In genomic region chr12:86074681-86075080, GRCm38 (mm10) we compare ENCODE assay signal across 15 mouse cellular contexts. TPM values are rescaled to one million over a fixed set of nuclear protein-coding genes. Genes with fewer than 3 reads are reported as not detected.
A peak's percentile ranks its signal among the peaks of the same experiment; 100 is the strongest.
DNase-seq lines count a peak whose midpoint lies in the region; ATAC-seq and TF ChIP-seq lines count a peak whose summit lies in the region.
"Had no signal": no experiment of that assay in that cellular context is flagged by ENCODE, and none has a peak within 500 bp of the region (broad histone marks: within the 10 kb centered on the region; RNA-seq: fewer than 3 reads in every experiment).

No protein-coding gene starts in this region.

- 0 out of 2 replicates have a peak, but pooled peaks cover 6% of the 10 kb centered on the region for H3K4me1 ChIP-seq in lung, embryonic 14.5 days (ENCODE audit: insufficient read depth)
- H3K4me1 ChIP-seq in limb, embryonic 15.5 days, result peaks cover 38% of the 10 kb centered on the region
- H3K4me1 ChIP-seq in liver, postnatal 0 days (ENCODE audit: insufficient read depth), result no peaks in the 10 kb centered on the region

- 71% methylated on average over 12 of the region's 12 CpGs for WGBS in lung, embryonic 14.5 days
- 86% methylated on average over 12 of the region's 12 CpGs for WGBS in limb, embryonic 15.5 days
- 73% methylated on average over 12 of the region's 12 CpGs for WGBS in liver, postnatal 0 days (ENCODE audit: insufficient replicate concordance)

- H3K36me3 ChIP-seq in lung, embryonic 14.5 days (ENCODE audit: insufficient read depth), result no peaks in the 10 kb centered on the region; the same call in 1 of the 2 replicates
- peaks cover 32% of the 10 kb centered on the region for H3K36me3 ChIP-seq in limb, embryonic 15.5 days
- H3K36me3 ChIP-seq in liver, postnatal 0 days (replicated peaks; ENCODE audit: insufficient read depth, low read length), result no peaks in the 10 kb centered on the region
- H3K36me3 ChIP-seq: forebrain, embryonic 10.5 days had no signal

- H3K4me3 ChIP-seq in gastrocnemius, adult 2 months, result peak overlapping the region; percentile 83; the same call in 1 of the 2 replicates
- H3K4me3 ChIP-seq in lung, embryonic 14.5 days (ENCODE audit: low read depth, low read length), result 0 out of 2 replicates have a peak overlapping the region, but pooled peaks have one; percentile 4
- H3K4me3 ChIP-seq in limb, embryonic 15.5 days, result peak overlapping the region; percentile 57; the same call in 1 of the 2 replicates
- H3K4me3 ChIP-seq in liver, postnatal 0 days (ENCODE audit: low read depth, low read length), result no peak overlapping the region
- H3K4me3 ChIP-seq: forebrain, embryonic 10.5 days had no signal

- no peak for TF ChIP-seq CTCF in gastrocnemius, adult 2 months (IDR thresholded peaks at IDR 0.05)
- no peak for TF ChIP-seq CTCF in lung, embryonic 14.5 days (IDR thresholded peaks at IDR 0.05; ENCODE audit: low read depth)
- TF ChIP-seq CTCF in brain, embryonic 14.5 days (IDR thresholded peaks at IDR 0.05; ENCODE audit: borderline replicate concordance, extremely low read depth, insufficient read depth, insufficient read length), result no peak
- TF ChIP-seq CTCF in liver, postnatal 0 days (IDR thresholded peaks at IDR 0.05; ENCODE audit: low read depth), result no peak

- ATAC-seq in lung, embryonic 14.5 days (ENCODE audit: insufficient read depth), result no peak
- ATAC-seq in limb, embryonic 15.5 days (ENCODE audit: insufficient number of reproducible peaks, low FRiP score, low TSS enrichment, low read depth), result no peak
- no peak for ATAC-seq in liver, postnatal 0 days

- DNase-seq in gastrocnemius, adult 2 months, result no peak
- no peak for DNase-seq in gastrocnemius, postnatal 14 days
- DNase-seq in lung, embryonic 14.5 days, result no peak
- no peak for DNase-seq in lung, postnatal 25 days (ENCODE audit: low spot score)
- DNase-seq in brain, embryonic 14.5 days (ENCODE audit: low read depth), result peak; percentile 10
- DNase-seq in kidney, adult 8-10 months, result no peak
- DNase-seq in liver, postnatal 0 days, result no peak
- DNase-seq: adrenal gland, adult 8-10 months; lung, adult 18-20 months; midbrain, embryonic 14.5 days; thymus, postnatal 25 days had no signal

- TF ChIP-seq EP300 in liver, postnatal 0 days (IDR thresholded peaks at IDR 0.05; ENCODE audit: low read depth), result no peak

- no peaks in the 10 kb centered on the region for H3K27me3 ChIP-seq in lung, embryonic 14.5 days (ENCODE audit: insufficient read depth, low read length)
- H3K27me3 ChIP-seq in limb, embryonic 15.5 days, result no peaks in the 10 kb centered on the region
- H3K27me3 ChIP-seq in liver, postnatal 0 days (ENCODE audit: insufficient read depth, low read length), result peaks cover 11% of the 10 kb centered on the region; the same call in 1 of the 2 replicates

- no peak overlapping the region for H3K27ac ChIP-seq in gastrocnemius, adult 2 months
- no peak overlapping the region for H3K27ac ChIP-seq in lung, embryonic 14.5 days (ENCODE audit: low read depth)
- no peak overlapping the region for H3K27ac ChIP-seq in limb, embryonic 15.5 days
- H3K27ac ChIP-seq in liver, postnatal 0 days (ENCODE audit: low read depth), result no peak overlapping the region
- H3K27ac ChIP-seq: forebrain, embryonic 10.5 days; macrophage had no signal

- no peaks in the 10 kb centered on the region for H3K9me3 ChIP-seq in lung, embryonic 14.5 days (ENCODE audit: low read depth, low read length)
- no peaks in the 10 kb centered on the region for H3K9me3 ChIP-seq in limb, embryonic 15.5 days
- no peaks in the 10 kb centered on the region for H3K9me3 ChIP-seq in liver, postnatal 0 days (ENCODE audit: low read length)
- H3K9me3 ChIP-seq: forebrain, embryonic 10.5 days had no signal

- no peak overlapping the region for H3K9ac ChIP-seq in lung, embryonic 14.5 days
- H3K9ac ChIP-seq in limb, embryonic 15.5 days, result no peak overlapping the region
- H3K9ac ChIP-seq in liver, postnatal 0 days (replicated peaks), result no peak overlapping the region

- intact Hi-C loops in gastrocnemius, adult 2 months (cut with DNase I), result loop anchor here (5.0 kb wide), 1 partner anchor 207 kb away; no protein-coding TSS in a partner anchor
- intact Hi-C loops in gastrocnemius, postnatal 14 days (cut with DNase I; ENCODE audit: low total_unique reads), result loop anchor here (5.0 kb wide), 3 partner anchors 47 to 217 kb away; no protein-coding TSS in a partner anchor

- peak overlapping the region; percentile 86; the same call in 1 of the 2 replicates for H3K4me2 ChIP-seq in lung, embryonic 14.5 days
- H3K4me2 ChIP-seq in limb, embryonic 15.5 days, result 0 out of 2 replicates have a peak overlapping the region, but pooled peaks have one; percentile 5
- no peak overlapping the region for H3K4me2 ChIP-seq in liver, postnatal 0 days (ENCODE audit: low read depth, low read length)

- no peak for TF ChIP-seq POLR2A in brain, embryonic 14.5 days (IDR thresholded peaks at IDR 0.05; ENCODE audit: borderline replicate concordance, extremely low read depth, insufficient read depth, insufficient read length, poor library complexity, severe bottlenecking)

RNA-seq across cellular contexts. Expression of gene Tgfb3, which starts 4.2 kb away (rescaled TPM):
- total RNA-seq in gastrocnemius, adult 2 months (2021), result 10 to 100 TPM; 32.2 to 48.0 TPM
- total RNA-seq in gastrocnemius, postnatal 14 days (2021), result 10 to 100 TPM; 25.6 to 31.7 TPM
- 46.1 and 50.5 TPM in 2 replicates for polyA plus RNA-seq in lung, embryonic 14.5 days (2014; fragmentation: Nextera tagmentation; extraction: Ambion mirVana)
- 6.6 and 7.3 TPM in 2 replicates for polyA plus RNA-seq in brain, embryonic 14.5 days (2012; rRNA removed)
- 102 and 104 TPM in 2 replicates for polyA plus RNA-seq in limb, embryonic 15.5 days (2015; fragmentation: Nextera tagmentation; extraction: Ambion mirVana)
- polyA plus RNA-seq in liver, postnatal 0 days (2015; fragmentation: Nextera tagmentation; extraction: Ambion mirVana), result 0.94 and 1.2 TPM in 2 replicates

RNA-seq across cellular contexts. Expression of gene Ift43, which starts 7.7 kb away (rescaled TPM):
- 10 to 100 TPM in 1 of 2 experiments, 1 to 10 TPM in 1; 8.4 to 13.6 TPM for total RNA-seq in gastrocnemius, adult 2 months (2021)
- 10 to 100 TPM; 11.9 to 13.4 TPM for total RNA-seq in gastrocnemius, postnatal 14 days (2021)
- 88.1 and 88.3 TPM in 2 replicates for polyA plus RNA-seq in lung, embryonic 14.5 days (2014; fragmentation: Nextera tagmentation; extraction: Ambion mirVana)
- polyA plus RNA-seq in brain, embryonic 14.5 days (2012; rRNA removed), result 37.5 and 46.5 TPM in 2 replicates
- polyA plus RNA-seq in limb, embryonic 15.5 days (2015; fragmentation: Nextera tagmentation; extraction: Ambion mirVana), result 74.7 and 78.3 TPM in 2 replicates
- 8.4 and 8.7 TPM in 2 replicates for polyA plus RNA-seq in liver, postnatal 0 days (2015; fragmentation: Nextera tagmentation; extraction: Ambion mirVana)
- total RNA-seq: hematopoietic stem cell, adult 5-6 weeks had no signal
